Mouse (Mus musculus): ENCODE measurements at regions not wholly inside any gene's neighbourhood (a gene's known extent, or its start where the extent isn't known, plus 50 kb on each side); places are given as distances from the start of the nearest gene placed in this dataset.

DNA sequence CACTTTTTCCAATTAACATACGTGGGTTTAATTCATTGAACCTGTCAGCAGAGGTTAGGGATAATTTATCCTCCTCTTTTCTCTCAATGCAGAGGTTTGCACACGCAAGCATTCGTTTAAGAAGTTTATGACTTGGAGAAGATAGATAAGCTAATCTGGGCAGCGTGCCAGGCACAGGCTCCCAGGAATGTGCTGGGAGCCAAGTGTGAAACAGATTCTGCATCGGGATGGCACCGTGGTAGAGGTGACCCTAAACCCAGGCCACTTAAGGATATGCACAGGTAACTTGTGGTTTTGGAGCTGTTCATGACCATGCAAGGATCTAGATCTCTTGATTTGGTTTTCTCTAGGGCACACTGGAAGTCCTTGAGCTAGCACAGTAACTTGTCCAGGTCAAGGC, 113.6 kb downstream of the Anxa2 start:
- intact Hi-C loops (cut with DNase I), result no loop called here
- no peak for DNase-seq (ENCODE audit: low spot score in 2 of 2)

DNA sequence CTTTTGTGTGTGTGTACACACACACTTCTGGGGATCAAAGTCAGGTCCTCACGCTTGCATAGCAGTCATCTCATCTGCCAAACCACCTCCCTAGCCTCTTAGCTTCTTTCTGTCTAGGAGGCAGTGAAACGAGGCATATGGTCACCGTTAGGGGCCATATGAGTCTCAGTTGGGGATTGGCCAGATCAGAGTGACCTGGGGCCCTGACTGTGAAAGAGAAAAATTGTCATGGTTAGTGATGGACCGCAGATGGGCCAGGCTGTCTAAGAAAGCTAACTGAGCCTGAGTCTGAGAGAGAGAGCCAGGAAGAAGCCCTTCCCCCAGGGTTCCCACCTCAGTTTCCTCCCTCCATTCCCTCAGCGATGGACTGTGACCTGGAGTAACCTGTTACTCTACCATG, 89.8 kb downstream of the Anxa2 start:
- no peak for DNase-seq (ENCODE audit: low spot score in 2 of 2)
- intact Hi-C loops (cut with DNase I), result no loop called here

Data from left cerebral cortex, postnatal 36 days (tissue).